Mouse (Mus musculus): Measurements from ENCODE around the gene Ptrh2. TPM values are rescaled to one million over a fixed set of nuclear protein-coding genes. Genes with fewer than 3 reads are reported as not detected.
"Not testable (repeated sequence)": the region's sequence is repeated elsewhere in the genome, so short reads cannot be mapped to it uniquely, and the experiment has no call there.

Gene Ptrh2
- total RNA-seq, 1 experiment from 2014 or later = 26.0 TPM

GRCm38 (mm10) chr11:86695461-86695860 lies 11.7 kb downstream of the Ptrh2 start:
- no peak for ATAC-seq (replicated peaks in 1 of 2; ENCODE audit: insufficient read depth in 1 of 2, low FRiP score in 2 of 2, low TSS enrichment in 1 of 2, low read depth in 1 of 2, poor library complexity in 2 of 2, severe bottlenecking in 2 of 2)

DNA sequence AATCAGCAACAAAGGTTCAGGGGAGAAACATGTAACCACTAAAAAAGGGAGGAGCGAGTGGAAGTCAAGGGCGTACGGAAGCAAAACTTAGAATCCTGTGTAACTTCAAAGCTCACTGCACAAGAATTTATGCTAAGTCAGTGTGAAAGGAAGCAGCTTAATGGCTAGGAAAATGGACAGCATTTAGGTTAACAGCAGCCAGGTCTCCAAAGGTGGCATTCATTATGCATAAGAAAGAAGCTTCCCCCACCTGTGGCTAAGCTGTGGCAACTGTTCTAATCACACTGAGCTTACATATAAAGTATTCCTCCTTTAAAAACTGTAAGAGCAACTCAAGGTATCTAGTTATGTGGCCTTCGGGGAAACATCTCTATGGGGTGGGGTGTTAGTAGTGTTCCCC lies 17.4 kb downstream of the Ptrh2 start:
- no peak for ATAC-seq (replicated peaks in 1 of 2; ENCODE audit: insufficient read depth in 1 of 2, low FRiP score in 2 of 2, low TSS enrichment in 1 of 2, low read depth in 1 of 2, poor library complexity in 2 of 2, severe bottlenecking in 2 of 2)

- no peak for ATAC-seq (replicated peaks in 1 of 2; ENCODE audit: insufficient read depth in 1 of 2, low FRiP score in 2 of 2, low TSS enrichment in 1 of 2, low read depth in 1 of 2, poor library complexity in 2 of 2, severe bottlenecking in 2 of 2)
These were observed 30.8 kb downstream of the Ptrh2 start for GRCm38 (mm10) chr11:86714606-86715005.

DNA sequence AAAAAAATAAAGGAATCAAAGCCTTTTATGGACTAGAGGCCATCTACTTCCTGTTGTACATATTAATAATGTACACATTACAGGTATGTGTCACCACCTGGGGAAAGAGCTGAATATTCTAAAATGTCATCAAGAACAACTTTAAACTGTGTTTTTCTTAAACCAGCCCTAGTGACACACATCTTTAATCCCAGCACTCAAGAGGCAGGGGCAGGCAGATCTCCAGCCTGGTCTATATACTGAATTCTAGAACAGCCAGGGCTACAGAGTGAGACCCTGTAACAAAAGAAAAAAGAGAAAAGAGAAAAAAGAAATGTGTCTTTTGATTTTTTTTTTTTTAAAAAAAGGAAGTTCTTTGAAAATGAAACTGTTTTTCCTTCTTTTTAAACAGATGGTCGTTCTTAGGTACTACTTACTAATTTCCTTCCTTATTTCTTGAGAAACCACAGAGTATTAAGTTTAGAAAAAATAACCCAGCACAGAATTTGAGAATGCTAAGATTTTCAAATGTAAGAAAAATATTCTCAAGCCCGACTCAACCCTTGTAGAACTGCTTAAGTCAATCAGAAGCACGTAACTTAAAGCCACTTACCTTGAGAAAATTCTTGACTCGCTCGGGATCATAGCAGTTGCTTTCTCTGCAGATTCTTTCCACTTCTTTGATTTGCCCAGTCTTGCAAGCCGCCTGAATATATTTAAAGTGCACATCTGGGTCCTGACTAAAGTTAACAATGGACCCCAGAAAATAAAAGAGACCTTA lies 33.7 kb downstream of the Ptrh2 start:
- ATAC-seq (replicated peaks in 1 of 2; ENCODE audit: insufficient read depth in 1 of 2, low FRiP score in 2 of 2, low TSS enrichment in 1 of 2, low read depth in 1 of 2, poor library complexity in 2 of 2, severe bottlenecking in 2 of 2) = peak; percentile 48 to 78; a peak in 3 of 4 replicates

DNA sequence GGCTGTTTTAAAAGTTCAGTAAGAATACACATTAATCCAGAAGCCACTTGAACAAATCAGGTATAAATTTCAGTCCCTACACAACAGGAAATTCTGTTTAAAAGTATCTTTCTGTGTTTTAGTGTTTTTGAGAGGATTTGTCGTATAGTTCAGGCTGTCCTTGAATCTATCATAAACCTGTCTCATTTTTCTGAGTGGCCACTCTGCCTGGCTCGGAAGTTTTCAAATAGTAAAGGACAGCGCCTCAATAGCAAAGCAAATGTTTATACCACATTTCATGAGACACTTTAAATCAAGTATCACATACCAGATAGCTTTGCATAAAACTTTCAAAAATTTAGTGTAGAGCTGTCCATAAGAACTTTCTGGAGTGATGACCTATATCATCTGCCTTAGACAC lies 34.6 kb downstream of the Ptrh2 start:
- ATAC-seq (replicated peaks in 1 of 2; ENCODE audit: insufficient read depth in 1 of 2, low FRiP score in 2 of 2, low TSS enrichment in 1 of 2, low read depth in 1 of 2, poor library complexity in 2 of 2, severe bottlenecking in 2 of 2) = no peak

- ATAC-seq (replicated peaks in 1 of 2; ENCODE audit: insufficient read depth in 1 of 2, low FRiP score in 2 of 2, low TSS enrichment in 1 of 2, low read depth in 1 of 2, poor library complexity in 2 of 2, severe bottlenecking in 2 of 2) = peak; percentile 53 to 64
These were observed 35.6 kb downstream of the Ptrh2 start for GRCm38 (mm10) chr11:86719390-86719789.

DNA sequence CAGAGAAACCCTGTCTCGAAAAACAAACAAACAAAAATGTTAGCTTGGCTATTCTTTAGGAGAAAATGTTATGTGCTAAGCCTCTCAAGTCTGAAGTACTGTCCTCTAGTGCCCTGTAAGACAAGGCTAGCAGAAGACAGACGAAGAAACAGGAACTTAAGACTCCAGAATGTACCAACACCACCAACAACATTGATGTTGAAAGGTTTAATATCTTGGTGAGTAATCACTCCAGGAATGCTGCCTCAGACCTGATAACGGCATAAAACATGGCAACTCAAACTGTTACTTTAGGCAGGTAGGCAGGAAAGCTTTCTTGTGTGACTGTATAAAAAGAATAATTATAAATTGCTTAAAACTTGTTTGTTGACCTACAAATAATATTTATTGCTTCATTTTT lies 40.2 kb downstream of the Ptrh2 start:
- ATAC-seq (replicated peaks in 1 of 2; ENCODE audit: insufficient read depth in 1 of 2, low FRiP score in 2 of 2, low TSS enrichment in 1 of 2, low read depth in 1 of 2, poor library complexity in 2 of 2, severe bottlenecking in 2 of 2) = no peak

GRCm38 (mm10) chr11:86724982-86725381 lies 41.2 kb downstream of the Ptrh2 start:
- ATAC-seq (replicated peaks in 1 of 2; ENCODE audit: insufficient read depth in 1 of 2, low FRiP score in 2 of 2, low TSS enrichment in 1 of 2, low read depth in 1 of 2, poor library complexity in 2 of 2, severe bottlenecking in 2 of 2) = no peak

DNA sequence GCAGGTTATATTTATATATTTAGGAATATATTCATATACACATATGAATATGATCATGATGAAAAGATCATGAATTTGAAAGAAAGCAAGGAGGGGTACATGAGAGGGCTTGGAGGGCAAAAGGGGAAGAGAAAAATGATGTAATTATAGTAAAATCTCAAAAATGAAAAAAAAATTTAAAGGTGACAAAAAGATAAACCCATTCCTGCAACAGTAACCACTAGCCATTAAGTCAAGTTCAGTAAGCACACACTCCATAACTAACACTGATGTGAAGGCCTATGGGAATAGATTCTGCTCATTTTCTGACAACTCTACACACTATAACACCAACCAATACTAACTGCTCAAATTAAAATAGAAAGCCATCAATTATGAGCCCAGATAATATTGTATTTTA lies 41.8 kb downstream of the Ptrh2 start:
- ATAC-seq (replicated peaks in 1 of 2; ENCODE audit: insufficient read depth in 1 of 2, low FRiP score in 2 of 2, low TSS enrichment in 1 of 2, low read depth in 1 of 2, poor library complexity in 2 of 2, severe bottlenecking in 2 of 2) = no peak

DNA sequence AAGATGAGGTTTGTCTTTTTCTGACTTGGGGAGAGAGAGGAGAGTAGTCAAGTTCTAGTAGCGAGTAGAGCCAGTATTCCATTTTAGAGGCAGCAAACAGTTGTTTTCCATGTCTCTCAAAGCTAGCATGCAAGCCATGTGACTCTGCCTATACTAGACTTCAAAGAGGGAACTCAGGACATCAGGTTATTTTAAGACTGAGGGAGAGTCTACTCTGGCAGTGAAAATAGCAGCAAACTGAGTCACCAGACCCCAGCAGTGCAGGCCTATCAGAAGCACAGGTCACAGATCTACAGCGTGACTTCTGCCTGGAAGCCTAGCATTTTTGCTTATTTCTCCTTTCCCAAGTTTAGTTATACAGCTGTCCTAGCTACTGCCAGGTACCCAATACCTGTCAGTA lies 47.7 kb downstream of the Ptrh2 start:
- ATAC-seq (replicated peaks in 1 of 2; ENCODE audit: insufficient read depth in 1 of 2, low FRiP score in 2 of 2, low TSS enrichment in 1 of 2, low read depth in 1 of 2, poor library complexity in 2 of 2, severe bottlenecking in 2 of 2) = no peak

DNA sequence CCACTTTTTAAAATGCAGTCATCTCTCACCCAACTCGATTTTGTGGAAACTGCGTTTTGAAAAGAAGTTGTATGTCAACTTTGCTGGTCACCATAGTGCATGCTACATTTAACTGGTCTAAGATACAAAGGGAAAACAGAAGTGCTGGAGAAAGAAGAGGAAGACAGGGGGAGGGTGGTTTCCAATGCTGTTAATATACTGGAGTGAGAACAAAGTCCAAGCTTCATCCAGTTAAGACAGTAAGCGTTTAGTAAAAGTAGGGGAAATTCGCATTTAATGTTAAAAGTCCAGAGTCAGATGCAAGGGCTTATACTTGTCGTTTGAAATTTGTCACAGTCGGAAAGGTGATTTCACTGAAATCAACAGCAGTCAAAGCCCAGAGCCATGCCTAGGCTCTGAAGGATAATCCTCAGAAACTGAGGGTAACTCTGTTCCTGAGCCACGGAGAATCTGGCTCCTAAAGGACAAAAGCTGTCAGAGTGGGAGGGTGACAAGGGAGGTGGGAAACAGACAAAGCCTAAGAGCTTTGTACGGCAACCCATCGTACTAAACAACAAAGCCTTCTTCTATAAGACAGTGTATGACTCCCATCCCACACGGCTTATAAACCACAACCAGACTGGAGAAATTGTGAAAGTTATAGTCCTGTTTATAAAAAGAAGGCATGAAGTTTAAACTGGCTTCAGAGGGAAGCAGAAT lies 50.6 kb downstream of the Ptrh2 start:
- no peak for ATAC-seq (replicated peaks in 1 of 2; ENCODE audit: insufficient read depth in 1 of 2, low FRiP score in 2 of 2, low TSS enrichment in 1 of 2, low read depth in 1 of 2, poor library complexity in 2 of 2, severe bottlenecking in 2 of 2)

GRCm38 (mm10) chr11:86734993-86735392 lies 51.2 kb downstream of the Ptrh2 start:
- ATAC-seq (replicated peaks in 1 of 2; ENCODE audit: insufficient read depth in 1 of 2, low FRiP score in 2 of 2, low TSS enrichment in 1 of 2, low read depth in 1 of 2, poor library complexity in 2 of 2, severe bottlenecking in 2 of 2) = no peak

GRCm38 (mm10) chr11:86737301-86738000 lies 53.7 kb downstream of the Ptrh2 start:
- no peak for ATAC-seq (replicated peaks in 1 of 2; ENCODE audit: insufficient read depth in 1 of 2, low FRiP score in 2 of 2, low TSS enrichment in 1 of 2, low read depth in 1 of 2, poor library complexity in 2 of 2, severe bottlenecking in 2 of 2)

DNA sequence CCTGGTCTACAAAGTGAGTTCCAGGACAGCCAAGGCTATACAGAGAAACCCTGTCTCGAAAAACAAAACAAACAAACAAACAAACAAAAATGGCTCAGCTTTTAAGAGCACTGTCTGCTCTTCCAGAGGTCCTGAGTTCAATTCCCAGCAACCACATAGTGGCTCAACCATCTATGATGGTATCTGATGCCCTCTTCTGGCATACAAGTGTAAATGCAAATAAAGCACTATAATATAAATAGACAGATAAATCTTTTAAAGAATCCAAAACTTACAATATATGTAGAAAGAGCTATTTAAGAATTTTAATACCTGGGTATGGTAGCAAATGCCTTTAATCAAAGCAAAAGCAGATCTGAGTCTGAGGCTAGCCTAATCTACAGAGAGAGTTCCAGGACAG lies 54.5 kb downstream of the Ptrh2 start:
- not testable (repeated sequence) for ATAC-seq (replicated peaks in 1 of 2; ENCODE audit: insufficient read depth in 1 of 2, low FRiP score in 2 of 2, low TSS enrichment in 1 of 2, low read depth in 1 of 2, poor library complexity in 2 of 2, severe bottlenecking in 2 of 2)

- peak in 1 of 2 experiments; percentile 46; a peak in 1 of 4 replicates for ATAC-seq (replicated peaks in 1 of 2; ENCODE audit: insufficient read depth in 1 of 2, low FRiP score in 2 of 2, low TSS enrichment in 1 of 2, low read depth in 1 of 2, poor library complexity in 2 of 2, severe bottlenecking in 2 of 2)
These were observed 55.2 kb downstream of the Ptrh2 start for GRCm38 (mm10) chr11:86738956-86739355.

GRCm38 (mm10) chr11:86739470-86739869 lies 55.7 kb downstream of the Ptrh2 start:
- ATAC-seq (replicated peaks in 1 of 2; ENCODE audit: insufficient read depth in 1 of 2, low FRiP score in 2 of 2, low TSS enrichment in 1 of 2, low read depth in 1 of 2, poor library complexity in 2 of 2, severe bottlenecking in 2 of 2) = no peak

- ATAC-seq (replicated peaks in 1 of 2; ENCODE audit: insufficient read depth in 1 of 2, low FRiP score in 2 of 2, low TSS enrichment in 1 of 2, low read depth in 1 of 2, poor library complexity in 2 of 2, severe bottlenecking in 2 of 2) = no peak
These were observed 57.7 kb downstream of the Ptrh2 start for GRCm38 (mm10) chr11:86741505-86741904.
